Mouse (Mus musculus): ENCODE measurements at regions not wholly inside any gene's neighbourhood (a gene's known extent, or its start where the extent isn't known, plus 50 kb on each side); places are given as distances from the start of the nearest gene placed in this dataset.

DNA sequence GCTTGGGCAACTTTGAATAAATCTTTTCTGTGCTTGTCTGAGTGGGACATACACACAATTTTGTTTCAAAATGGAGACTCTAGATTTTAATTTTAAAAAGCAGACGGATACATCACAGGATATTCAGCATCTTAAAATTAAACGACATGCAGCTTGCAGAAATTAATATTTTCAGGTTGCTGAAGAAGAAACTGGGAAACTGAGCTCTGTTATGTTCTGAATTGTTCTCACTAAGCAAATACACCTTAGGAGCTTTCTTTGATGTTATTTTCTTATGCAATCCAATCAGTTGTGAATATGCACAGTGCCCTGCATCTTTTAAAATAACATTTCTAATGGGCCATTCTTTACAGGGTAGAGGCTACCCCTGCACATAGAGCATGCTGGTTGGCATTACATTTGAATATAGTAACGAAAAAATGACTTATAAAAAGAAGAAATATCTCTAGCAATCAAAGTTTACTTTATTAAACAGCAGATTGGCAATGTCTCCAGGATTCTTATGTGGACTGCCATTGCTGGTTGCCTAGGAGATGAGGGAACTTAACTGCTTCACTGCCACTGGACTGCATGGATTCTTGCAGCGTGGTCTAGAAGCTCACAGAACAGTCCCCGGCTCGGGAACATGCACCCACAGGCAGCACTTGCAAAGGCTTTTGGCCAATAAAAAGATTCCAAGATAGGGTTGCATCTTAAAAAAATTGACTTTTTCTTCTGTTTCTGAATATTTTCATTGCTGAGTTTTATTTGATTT is 279.7 kb downstream of the Sox11 start:
- TF ChIP-seq CTCF (IDR thresholded peaks at IDR 0.05; ENCODE audit: extremely low read depth, insufficient read depth, insufficient read length, insufficient replicate concordance) (no peak), POLR2A (IDR thresholded peaks at IDR 0.05; ENCODE audit: low read depth, low read length) (no peak)
- H3K36me3 ChIP-seq (ENCODE audit: control insufficient read depth, insufficient read depth, low read length), result no peaks in the 10 kb centered on the region
- H3K27me3 ChIP-seq (ENCODE audit: control insufficient read depth, insufficient read depth, low read length), result no peaks in the 10 kb centered on the region
- no peaks in the 10 kb centered on the region for H3K4me1 ChIP-seq (ENCODE audit: control insufficient read depth, insufficient read depth, insufficient read length)
- 70% methylated on average over 6 of the region's 6 CpGs for WGBS
- no peak overlapping the region for H3K4me3 ChIP-seq (ENCODE audit: extremely low read depth, insufficient read depth, insufficient read length)
- H3K27ac ChIP-seq (ENCODE audit: insufficient read depth, low read length), result no peak overlapping the region
- DNase-seq (ENCODE audit: low read depth in 1 of 2, low spot score in 2 of 2), result no peak

GRCm38 (mm10) chr12:27062061-27062461 is 280.3 kb downstream of the Sox11 start:
- WGBS, result 11% methylated on average over 10 of the region's 10 CpGs
- H3K36me3 ChIP-seq (ENCODE audit: control insufficient read depth, insufficient read depth, low read length), result no peaks in the 10 kb centered on the region
- H3K4me3 ChIP-seq (ENCODE audit: extremely low read depth, insufficient read depth, insufficient read length), result no peak overlapping the region
- DNase-seq (ENCODE audit: low read depth in 1 of 2, low spot score in 2 of 2), result no peak
- H3K27me3 ChIP-seq (ENCODE audit: control insufficient read depth, insufficient read depth, low read length), result no peaks in the 10 kb centered on the region
- no peak overlapping the region for H3K27ac ChIP-seq (ENCODE audit: insufficient read depth, low read length)
- H3K4me1 ChIP-seq (ENCODE audit: control insufficient read depth, insufficient read depth, insufficient read length), result no peaks in the 10 kb centered on the region
- no peak for TF ChIP-seq CTCF (IDR thresholded peaks at IDR 0.05; ENCODE audit: extremely low read depth, insufficient read depth, insufficient read length, insufficient replicate concordance)
- TF ChIP-seq POLR2A (IDR thresholded peaks at IDR 0.05; ENCODE audit: low read depth, low read length), result no peak

DNA sequence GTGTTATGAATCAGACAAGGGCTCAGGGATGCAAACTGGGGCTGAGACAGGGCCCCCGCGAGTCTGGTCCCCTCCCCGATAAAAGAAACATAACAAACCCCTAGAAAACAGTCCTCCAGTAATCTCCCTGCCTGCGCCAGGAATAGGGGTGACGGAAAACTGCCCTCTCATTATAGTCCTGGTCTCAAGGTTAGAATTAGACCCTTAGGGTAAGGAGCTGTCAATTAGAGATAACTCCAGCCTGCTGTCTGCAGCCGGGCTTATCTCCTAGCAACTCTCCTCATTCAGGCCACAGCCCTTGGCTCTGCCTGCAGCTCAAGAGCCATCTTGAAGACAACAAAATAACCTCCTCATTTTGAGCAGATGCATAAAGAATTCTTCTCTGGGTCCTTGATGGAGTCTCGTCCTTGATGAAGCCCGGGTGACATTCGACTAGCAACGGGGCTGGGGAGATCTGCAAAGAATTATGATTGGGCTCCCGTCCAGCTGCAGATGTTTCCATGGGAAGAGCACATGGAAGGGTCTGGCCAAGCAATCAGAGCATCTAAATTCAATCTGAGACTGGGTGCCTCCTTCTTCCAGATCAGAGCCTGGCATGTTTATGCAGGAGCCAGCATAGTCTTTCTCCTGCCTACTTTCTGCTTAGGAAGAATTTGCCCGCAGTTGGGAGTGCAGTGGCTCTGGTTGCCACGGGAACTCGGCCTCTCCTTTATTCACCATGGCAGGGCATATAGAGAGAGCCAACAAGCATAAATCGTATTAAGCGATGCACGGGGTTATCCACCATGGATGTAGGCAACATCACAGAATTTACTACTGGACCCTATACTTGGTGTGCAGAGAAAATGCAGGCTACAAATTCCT is 281.2 kb downstream of the Sox11 start:
- Histone ChIP-seq H3K27me3 (ENCODE audit: control insufficient read depth, insufficient read depth, low read length) (no peaks in the 10 kb centered on the region), H3K27ac (ENCODE audit: insufficient read depth, low read length) (no peak overlapping the region), H3K4me1 (ENCODE audit: control insufficient read depth, insufficient read depth, insufficient read length) (no peaks in the 10 kb centered on the region), H3K36me3 (ENCODE audit: control insufficient read depth, insufficient read depth, low read length) (no peaks in the 10 kb centered on the region), H3K4me3 (ENCODE audit: extremely low read depth, insufficient read depth, insufficient read length) (no peak overlapping the region)
- 68% methylated on average over 17 of the region's 17 CpGs for WGBS
- DNase-seq (ENCODE audit: low read depth in 1 of 2, low spot score in 2 of 2), result no peak
- no peak for TF ChIP-seq POLR2A (IDR thresholded peaks at IDR 0.05; ENCODE audit: low read depth, low read length)
- no peak for TF ChIP-seq CTCF (IDR thresholded peaks at IDR 0.05; ENCODE audit: extremely low read depth, insufficient read depth, insufficient read length, insufficient replicate concordance)

GRCm38 (mm10) chr12:27059885-27060284 is 282.5 kb downstream of the Sox11 start:
- H3K4me1 ChIP-seq (ENCODE audit: control insufficient read depth, insufficient read depth, insufficient read length), result no peaks in the 10 kb centered on the region
- no peaks in the 10 kb centered on the region for H3K36me3 ChIP-seq (ENCODE audit: control insufficient read depth, insufficient read depth, low read length)
- TF ChIP-seq POLR2A (IDR thresholded peaks at IDR 0.05; ENCODE audit: low read depth, low read length), result no peak
- no peak for TF ChIP-seq CTCF (IDR thresholded peaks at IDR 0.05; ENCODE audit: extremely low read depth, insufficient read depth, insufficient read length, insufficient replicate concordance)
- no peak overlapping the region for H3K27ac ChIP-seq (ENCODE audit: insufficient read depth, low read length)
- WGBS, result 34% methylated on average over 4 of the region's 4 CpGs
- DNase-seq (ENCODE audit: low read depth in 1 of 2, low spot score in 2 of 2), result no peak
- H3K27me3 ChIP-seq (ENCODE audit: control insufficient read depth, insufficient read depth, low read length), result no peaks in the 10 kb centered on the region
- H3K4me3 ChIP-seq (ENCODE audit: extremely low read depth, insufficient read depth, insufficient read length), result no peak overlapping the region

GRCm38 (mm10) chr12:27054411-27054810 is 288.0 kb downstream of the Sox11 start:
- no peak for TF ChIP-seq POLR2A (IDR thresholded peaks at IDR 0.05; ENCODE audit: low read depth, low read length)
- no peak for TF ChIP-seq CTCF (IDR thresholded peaks at IDR 0.05; ENCODE audit: extremely low read depth, insufficient read depth, insufficient read length, insufficient replicate concordance)
- H3K36me3 ChIP-seq (ENCODE audit: control insufficient read depth, insufficient read depth, low read length), result no peaks in the 10 kb centered on the region
- H3K27me3 ChIP-seq (ENCODE audit: control insufficient read depth, insufficient read depth, low read length), result no peaks in the 10 kb centered on the region
- no peak overlapping the region for H3K27ac ChIP-seq (ENCODE audit: insufficient read depth, low read length)
- no peaks in the 10 kb centered on the region for H3K4me1 ChIP-seq (ENCODE audit: control insufficient read depth, insufficient read depth, insufficient read length)
- 80% methylated on average over 4 of the region's 4 CpGs for WGBS
- H3K4me3 ChIP-seq (ENCODE audit: extremely low read depth, insufficient read depth, insufficient read length), result no peak overlapping the region
- DNase-seq (ENCODE audit: low read depth in 1 of 2, low spot score in 2 of 2), result no peak

- 68% methylated on average over 2 of the region's 2 CpGs for WGBS
- DNase-seq (ENCODE audit: low read depth in 1 of 2, low spot score in 2 of 2), result no peak
- Histone ChIP-seq H3K27me3 (ENCODE audit: control insufficient read depth, insufficient read depth, low read length) (no peaks in the 10 kb centered on the region), H3K36me3 (ENCODE audit: control insufficient read depth, insufficient read depth, low read length) (no peaks in the 10 kb centered on the region), H3K4me3 (ENCODE audit: extremely low read depth, insufficient read depth, insufficient read length) (no peak overlapping the region), H3K27ac (ENCODE audit: insufficient read depth, low read length) (no peak overlapping the region), H3K4me1 (ENCODE audit: control insufficient read depth, insufficient read depth, insufficient read length) (no peaks in the 10 kb centered on the region)
- TF ChIP-seq POLR2A (IDR thresholded peaks at IDR 0.05; ENCODE audit: low read depth, low read length) (no peak), CTCF (IDR thresholded peaks at IDR 0.05; ENCODE audit: extremely low read depth, insufficient read depth, insufficient read length, insufficient replicate concordance) (no peak)
Observed at GRCm38 (mm10) chr12:27037922-27038321, 304.5 kb downstream of the Sox11 start.
